ENCODE assay signal across 8 mouse cellular contexts in the genomic region with DNA sequence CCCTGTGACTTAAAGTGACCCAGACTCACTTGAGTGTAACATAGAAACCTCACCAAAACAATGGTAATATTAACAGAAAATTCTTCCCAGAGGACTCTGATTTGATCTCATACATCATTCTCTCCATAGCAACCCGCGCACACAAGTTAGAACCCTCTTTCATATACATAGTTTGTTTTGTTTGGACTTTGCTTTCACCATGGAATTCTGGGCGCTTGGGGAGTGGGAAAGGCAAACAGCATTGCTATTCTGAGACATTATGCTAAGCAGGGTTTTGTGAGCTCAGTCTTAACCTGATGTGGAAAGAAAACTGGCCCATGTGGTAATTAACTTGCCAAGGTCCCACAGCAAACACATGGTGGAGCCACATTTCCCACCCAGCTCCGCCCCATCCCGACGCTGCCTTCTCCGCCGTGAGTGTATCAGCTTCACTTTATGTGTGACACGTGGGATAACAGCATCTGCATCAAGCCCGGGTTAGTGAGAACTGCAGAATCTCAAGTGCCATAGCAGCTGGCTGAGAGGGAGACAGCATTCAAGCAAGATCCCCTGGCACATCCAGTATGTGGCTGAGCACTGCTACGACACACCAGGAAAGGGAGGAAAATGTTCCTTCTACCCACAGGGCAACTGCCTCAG. TPM values are rescaled to one million over a fixed set of nuclear protein-coding genes. Genes with fewer than 3 reads are reported as not detected.
DNase-seq lines count a peak whose midpoint lies in the region; ATAC-seq and TF ChIP-seq lines count a peak whose summit lies in the region.

No protein-coding gene starts in this region.

- H3K27me3 ChIP-seq in lung, postnatal 0 days (replicated peaks; ENCODE audit: insufficient read depth, low read length): no peaks in the 10 kb centered on the region
- no peaks in the 10 kb centered on the region for H3K27me3 ChIP-seq in liver, postnatal 0 days (ENCODE audit: insufficient read depth, low read length)
- no peaks in the 10 kb centered on the region for H3K27me3 ChIP-seq in stomach, postnatal 0 days (ENCODE audit: control insufficient read depth, insufficient read depth, low read length)

- TF ChIP-seq CTCF in lung, postnatal 0 days (IDR thresholded peaks at IDR 0.05): no peak
- TF ChIP-seq CTCF in liver, postnatal 0 days (IDR thresholded peaks at IDR 0.05; ENCODE audit: low read depth): no peak
- no peak for TF ChIP-seq CTCF in stomach, postnatal 0 days (IDR thresholded peaks at IDR 0.05; ENCODE audit: low read depth)

- no peak overlapping the region for H3K27ac ChIP-seq in lung, postnatal 0 days (ENCODE audit: low read length)
- H3K27ac ChIP-seq in liver, postnatal 0 days (ENCODE audit: low read depth): peak overlapping the region; percentile 18; the same call in 1 of the 2 replicates
- H3K27ac ChIP-seq in stomach, postnatal 0 days (replicated peaks): peak overlapping the region; percentile 20

- DNase-seq in lung, postnatal 0 days (ENCODE audit: low spot score): peak; percentile 17
- no peak for DNase-seq in lung, postnatal 36 days
- peak; percentile 27 for DNase-seq in heart, postnatal 4 days
- DNase-seq in liver, postnatal 0 days: no peak
- DNase-seq in stomach, postnatal 0 days (ENCODE audit: low spot score): peak; percentile 60
- DNase-seq in layer of hippocampus, adult 11-12 months (ENCODE audit: low spot score): no peak
- DNase-seq in layer of hippocampus, postnatal 10 days (ENCODE audit: low spot score in 2 of 2): no peak
- no peak for DNase-seq in testis, postnatal 10 days (ENCODE audit: low spot score)

- no peak overlapping the region for H3K4me2 ChIP-seq in lung, postnatal 0 days (replicated peaks; ENCODE audit: low read depth, low read length)
- peak overlapping the region; percentile 55 for H3K4me2 ChIP-seq in liver, postnatal 0 days (ENCODE audit: low read depth, low read length)
- peak overlapping the region; percentile 27 for H3K4me2 ChIP-seq in stomach, postnatal 0 days (replicated peaks; ENCODE audit: low read depth)

- H3K9me3 ChIP-seq in lung, postnatal 0 days (ENCODE audit: low read length): no peaks in the 10 kb centered on the region
- no peaks in the 10 kb centered on the region for H3K9me3 ChIP-seq in liver, postnatal 0 days (ENCODE audit: low read length)
- no peaks in the 10 kb centered on the region for H3K9me3 ChIP-seq in stomach, postnatal 0 days (ENCODE audit: control insufficient read depth, low read length)

- ATAC-seq in lung, postnatal 0 days: peak; percentile 22
- peak; percentile 65 for ATAC-seq in liver, postnatal 0 days
- peak; percentile 49 for ATAC-seq in stomach, postnatal 0 days (ENCODE audit: low FRiP score, low TSS enrichment)

- no peak for TF ChIP-seq EP300 in lung, postnatal 0 days (IDR thresholded peaks at IDR 0.05)
- no peak for TF ChIP-seq EP300 in liver, postnatal 0 days (IDR thresholded peaks at IDR 0.05; ENCODE audit: low read depth)
- no peak for TF ChIP-seq EP300 in stomach, postnatal 0 days (optimal IDR thresholded peaks at IDR 0.05)

- WGBS in lung, postnatal 0 days: 30% methylated on average over 11 of the region's 11 CpGs
- 27% methylated on average over 11 of the region's 11 CpGs for WGBS in liver, postnatal 0 days (ENCODE audit: insufficient replicate concordance)
- 15% methylated on average over 11 of the region's 11 CpGs for WGBS in stomach, postnatal 0 days

- no peaks in the 10 kb centered on the region for H3K36me3 ChIP-seq in lung, postnatal 0 days (ENCODE audit: insufficient read depth, low read length)
- no peaks in the 10 kb centered on the region for H3K36me3 ChIP-seq in liver, postnatal 0 days (replicated peaks; ENCODE audit: insufficient read depth, low read length)
- H3K36me3 ChIP-seq in stomach, postnatal 0 days (ENCODE audit: control insufficient read depth, insufficient read depth, low read length): no peaks in the 10 kb centered on the region

- H3K9ac ChIP-seq in lung, postnatal 0 days (replicated peaks; ENCODE audit: low read depth): no peak overlapping the region
- no peak overlapping the region; the same call in 1 of the 2 replicates for H3K9ac ChIP-seq in liver, postnatal 0 days (replicated peaks)
- no peak overlapping the region for H3K9ac ChIP-seq in stomach, postnatal 0 days (ENCODE audit: low read length)

- no peak overlapping the region for H3K4me3 ChIP-seq in lung, postnatal 0 days (ENCODE audit: low read depth, low read length)
- peak overlapping the region; percentile 10; the same call in 1 of the 2 replicates for H3K4me3 ChIP-seq in liver, postnatal 0 days (ENCODE audit: low read depth, low read length)
- no peak overlapping the region for H3K4me3 ChIP-seq in stomach, postnatal 0 days (ENCODE audit: low read depth, low read length)

- H3K4me1 ChIP-seq in lung, postnatal 0 days (ENCODE audit: insufficient read depth, low read depth, low read length): no peaks in the 10 kb centered on the region
- 0 out of 2 replicates have a peak, but pooled peaks cover 6% of the 10 kb centered on the region for H3K4me1 ChIP-seq in liver, postnatal 0 days (ENCODE audit: insufficient read depth)
- H3K4me1 ChIP-seq in stomach, postnatal 0 days (replicated peaks; ENCODE audit: control insufficient read depth, insufficient read depth): 0 out of 2 replicates have a peak, but pooled peaks cover 2% of the 10 kb centered on the region

RNA-seq across cellular contexts. Expression of gene Stxbp6, which starts 7.3 kb away (rescaled TPM):
- polyA plus RNA-seq in lung, postnatal 0 days (2015; fragmentation: Nextera tagmentation; extraction: Ambion mirVana): 22.1 and 25.7 TPM in 2 replicates
- 10 to 100 TPM; 12.2 to 15.5 TPM for total RNA-seq in heart, postnatal 4 days (2021)
- polyA plus RNA-seq in liver, postnatal 0 days (2015; fragmentation: Nextera tagmentation; extraction: Ambion mirVana): 7.0 and 7.1 TPM in 2 replicates
- polyA plus RNA-seq in stomach, postnatal 0 days (2015; fragmentation: Nextera tagmentation; extraction: Ambion mirVana): 9.3 and 9.4 TPM in 2 replicates
- 10 to 100 TPM; 32.1 to 38.9 TPM for total RNA-seq in layer of hippocampus, postnatal 10 days (2021)

Comparison
In these comparisons a context has a peak if more than half of its experiments do, and no peak if none do; other contexts are left out.
1. DNase-seq: peak in lung, postnatal 0 days (single experiment), heart, postnatal 4 days (single experiment) and stomach, postnatal 0 days (single experiment); none in lung, postnatal 36 days (single experiment), liver, postnatal 0 days (single experiment), layer of hippocampus, adult 11-12 months (single experiment), layer of hippocampus, postnatal 10 days (0 of 2) and testis, postnatal 10 days (single experiment).
2. Peak in every context shown above with its lines, with median percentiles within 50 percentile points of each other: ATAC-seq.